Mouse (Mus musculus) monocyte, adult 2 months (primary cell): ENCODE results near the gene Usp53.
A peak's percentile ranks its signal among the peaks of the same experiment; 100 is the strongest.
"Not testable (repeated sequence)": the region's sequence is repeated elsewhere in the genome, so short reads cannot be mapped to it uniquely, and the experiment has no call there.

Experiments
- DNase-seq, 2 experiments: peaks; one replicate each; pipeline ENCODE4 v3.0.0; 2022; ENCODE audit warnings: low spot score in 2 of 2, low read depth in 1 of 2

The Usp53 gene

DNA sequence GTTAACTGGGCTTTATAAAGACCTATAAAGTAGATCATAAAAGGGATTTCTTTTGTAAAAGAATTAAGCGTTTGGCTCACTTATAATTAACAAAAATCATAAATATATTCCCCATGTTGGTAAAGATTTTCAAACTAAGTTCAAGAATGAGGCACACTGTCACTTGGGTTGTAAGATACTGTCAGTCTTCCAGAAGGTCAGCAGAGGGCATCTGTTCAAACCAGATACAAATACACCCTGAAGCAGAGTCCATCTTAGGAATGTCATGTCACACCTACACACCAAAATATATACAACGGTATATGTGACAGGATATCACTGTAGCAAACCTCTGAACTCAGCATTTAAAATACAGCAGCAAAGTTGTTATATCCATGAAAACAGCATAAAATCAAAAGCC, 34.2 kb downstream of the Usp53 start:
- DNase-seq = no peak

- no peak for DNase-seq
Measured at GRCm38 (mm10) chr3:122943387-122943890, 40.9 kb downstream of the Usp53 start.

DNA sequence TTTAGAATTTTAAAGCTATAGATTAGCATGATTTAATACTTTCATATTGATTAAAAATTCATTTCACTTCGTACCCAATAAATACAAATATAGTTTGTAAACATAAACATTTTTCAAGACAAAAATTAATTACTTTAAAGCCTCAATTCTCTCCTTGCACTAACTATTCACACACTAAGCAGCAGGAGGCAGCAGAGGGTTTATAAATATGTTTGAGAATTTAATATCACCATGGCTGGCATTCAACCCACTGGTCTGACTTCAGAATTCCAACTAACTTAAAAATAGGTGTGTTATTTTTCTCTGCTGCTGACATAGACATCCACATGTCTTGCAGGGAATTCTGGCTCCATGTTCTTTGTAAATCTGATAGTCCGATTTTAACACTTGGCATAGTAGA, 45.1 kb downstream of the Usp53 start:
- no peak for DNase-seq

DNA sequence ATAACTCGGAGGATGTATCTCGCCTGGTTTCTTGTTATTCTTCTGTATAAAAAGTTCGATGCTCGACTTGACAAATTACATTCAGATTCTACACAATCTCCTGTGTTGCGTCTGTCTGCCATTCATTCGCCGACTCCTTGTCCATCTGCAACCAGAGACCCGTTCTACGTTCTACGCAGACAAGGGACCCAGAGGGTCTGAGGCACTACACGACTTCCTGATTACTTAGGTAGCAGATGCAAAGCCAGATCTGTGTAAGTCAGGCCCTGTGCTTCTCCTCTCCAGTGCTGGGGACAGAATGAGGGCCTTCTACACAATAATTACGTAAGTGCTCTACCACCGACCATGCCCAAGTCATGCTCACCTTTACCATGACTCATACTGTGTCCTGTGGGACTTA, 47.1 kb downstream of the Usp53 start:
- DNase-seq = not testable (repeated sequence)

- no peak for DNase-seq
Measured at GRCm38 (mm10) chr3:122932466-122932865, 51.8 kb downstream of the Usp53 start.

DNA sequence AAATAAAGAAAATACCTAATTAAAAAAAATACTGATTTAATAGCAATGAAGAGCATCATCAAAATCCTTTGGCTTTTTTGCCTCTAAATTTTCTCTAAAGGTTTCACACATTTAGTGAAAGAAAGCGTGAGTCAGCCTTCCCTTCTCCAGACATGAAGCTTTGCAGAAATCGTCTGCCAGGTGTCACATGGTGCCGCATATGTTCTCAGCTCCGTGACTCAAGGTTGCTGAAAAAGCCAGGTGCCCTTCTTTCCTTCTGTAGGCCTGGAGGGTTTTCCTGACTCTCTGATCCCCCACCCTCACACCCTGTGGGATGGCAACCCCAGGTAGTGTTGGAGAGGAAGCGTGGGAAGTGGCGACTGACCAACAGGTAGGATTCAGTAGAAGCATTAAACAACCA, 54.6 kb downstream of the Usp53 start:
- DNase-seq = no peak

DNA sequence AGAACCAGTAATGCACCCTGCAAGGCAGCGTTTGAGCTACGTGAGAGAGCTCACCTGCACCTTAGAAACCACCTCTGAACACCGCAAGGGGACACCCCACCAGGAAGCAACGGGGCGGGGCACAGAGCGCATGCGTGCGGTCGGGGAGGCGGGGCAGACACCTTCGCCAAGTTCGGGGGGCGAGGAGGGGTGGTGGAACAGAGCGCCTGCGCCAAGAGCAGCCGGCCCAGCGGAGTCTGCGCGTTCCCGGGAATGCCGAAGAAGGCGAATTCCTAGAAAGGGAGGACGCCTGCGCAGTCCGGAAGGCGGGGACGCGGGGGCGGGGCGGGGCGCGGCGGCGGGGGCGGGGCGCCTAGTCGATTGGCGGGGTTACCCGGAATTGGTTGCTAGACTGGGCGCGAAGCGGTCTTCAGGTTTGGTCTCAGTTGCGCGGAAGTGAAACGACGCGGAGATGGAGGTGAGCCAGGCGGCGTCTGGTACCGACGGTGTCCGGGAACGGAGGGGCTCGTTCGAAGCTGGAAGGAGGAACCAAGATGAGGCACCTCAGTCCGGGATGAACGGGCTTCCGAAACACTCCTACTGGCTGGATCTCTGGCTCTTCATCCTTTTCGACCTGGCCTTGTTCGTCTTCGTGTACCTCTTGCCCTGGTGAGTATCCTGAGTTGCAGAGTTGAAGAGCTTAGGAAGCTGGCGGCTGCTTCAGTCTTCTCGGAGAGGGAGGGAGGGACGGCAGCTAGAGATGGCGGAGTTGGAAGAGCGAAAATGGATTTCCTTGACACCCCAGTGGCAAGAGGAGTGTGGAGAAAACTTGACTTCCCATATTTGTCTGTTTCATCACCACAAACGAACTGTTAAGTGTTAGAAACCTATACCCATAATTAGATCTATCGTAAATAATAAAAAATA, 60.0 kb downstream of the Usp53 start, which contains the start of gene 1810037I17Rik:
Gene 1810037I17Rik, plus strand, starts transcription at position 195 of the 906 bp plus-strand sequence.
- peak; percentile 38 to 57 for DNase-seq

DNA sequence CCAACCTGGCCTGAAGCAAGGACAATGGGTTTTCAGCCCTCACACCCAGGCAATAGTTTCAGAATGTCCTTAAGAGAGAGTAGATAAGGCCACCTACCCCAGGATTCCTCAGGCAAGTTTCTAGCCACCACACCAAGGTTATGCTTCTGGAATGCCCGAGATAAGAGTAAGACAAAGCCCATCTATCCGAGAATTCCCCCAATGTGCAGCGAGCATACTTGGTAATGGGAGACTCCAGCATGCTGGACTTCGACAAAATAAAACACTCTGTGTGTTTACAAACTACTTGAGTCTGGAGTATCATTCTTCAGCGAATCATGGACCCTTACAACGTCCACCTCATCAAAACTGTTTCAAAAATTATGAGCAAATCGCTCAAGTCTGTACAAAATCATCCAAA, 61.2 kb downstream of the Usp53 start:
- DNase-seq = no peak

GRCm38 (mm10) chr3:122921676-122922527, 62.4 kb downstream of the Usp53 start:
- DNase-seq = no peak

DNA sequence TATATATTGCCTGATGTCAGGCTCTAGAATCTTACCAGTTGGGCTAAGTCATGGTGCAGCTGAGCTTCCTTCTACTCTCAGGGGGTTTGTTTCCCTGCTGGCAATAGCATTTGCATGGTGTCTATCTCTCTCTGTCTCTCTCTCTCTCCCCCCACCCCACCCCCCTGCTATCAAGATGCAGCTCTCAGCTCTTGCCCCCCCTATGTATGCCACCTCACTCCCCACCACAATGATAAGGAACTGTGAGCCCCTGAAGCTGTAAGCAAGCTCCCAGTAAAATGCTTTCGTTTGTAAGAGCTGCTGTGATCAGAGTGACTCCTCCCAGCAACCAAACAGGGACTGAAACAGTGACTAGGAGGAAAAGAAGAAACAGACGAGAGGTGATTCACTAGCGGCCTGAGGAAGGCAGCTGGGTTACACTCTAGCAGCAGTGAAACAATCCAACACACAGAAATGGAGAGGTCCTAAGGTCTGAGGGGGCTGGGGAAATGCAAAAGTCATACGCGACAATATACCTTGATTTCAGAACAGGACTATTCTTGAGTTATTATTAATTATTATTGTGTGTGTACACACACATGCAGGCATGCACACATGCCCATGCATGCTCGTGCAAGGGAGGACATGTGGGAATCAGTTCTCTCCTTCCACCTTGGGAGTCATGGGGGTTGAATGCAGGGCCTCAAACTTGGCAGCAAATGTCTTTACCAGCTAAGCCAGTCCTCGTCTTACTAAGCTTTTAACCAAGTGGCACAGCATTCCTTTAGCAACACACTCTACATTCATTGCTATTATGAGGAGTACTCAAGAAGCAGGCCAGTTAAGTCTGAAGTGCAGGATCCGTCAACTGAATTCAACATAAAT, 63.5 kb downstream of the Usp53 start:
- DNase-seq = no peak

DNA sequence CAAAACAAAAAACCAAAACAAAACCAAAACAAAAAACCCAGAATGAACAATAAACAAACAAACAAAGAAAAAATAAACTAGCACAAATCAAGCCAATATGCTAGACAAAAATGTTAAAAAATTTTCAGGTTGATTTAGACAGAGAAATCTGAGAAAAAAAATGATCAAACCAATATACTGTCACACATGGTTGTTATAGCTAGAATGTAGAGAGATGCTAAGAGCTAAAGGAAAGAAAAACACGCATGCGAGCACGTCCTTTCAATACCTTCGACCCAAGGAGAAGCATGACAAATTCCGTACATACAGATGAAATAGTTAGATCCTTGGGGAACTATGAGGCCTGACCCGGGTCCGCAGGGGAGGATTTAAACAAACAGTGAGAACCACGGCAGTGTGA, 65.0 kb downstream of the Usp53 start, which contains the start of gene Gm10959:
Gene Gm10959, minus strand, starts transcription at position 101 of the 400 bp plus-strand sequence.
- no peak for DNase-seq

DNA sequence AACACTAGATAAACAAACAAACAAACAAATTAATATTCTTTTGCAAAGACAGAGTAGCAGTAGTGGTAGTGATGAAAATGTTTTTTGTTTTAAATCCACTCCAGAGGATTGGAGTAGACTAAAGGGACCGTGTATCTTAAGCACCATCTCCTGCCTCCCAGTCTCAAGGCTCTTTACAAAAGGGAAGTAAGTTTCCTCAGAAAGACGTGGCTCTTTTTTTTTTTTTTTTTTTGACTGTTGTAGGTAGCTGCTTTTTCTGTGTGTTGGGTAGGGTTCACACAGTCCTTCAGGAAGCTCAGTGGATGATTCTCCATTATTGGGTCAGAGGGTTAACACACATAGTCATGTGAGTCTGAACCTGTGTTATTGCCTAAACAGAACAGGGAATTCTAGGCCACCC, 65.6 kb downstream of the Usp53 start:
- no peak for DNase-seq

DNA sequence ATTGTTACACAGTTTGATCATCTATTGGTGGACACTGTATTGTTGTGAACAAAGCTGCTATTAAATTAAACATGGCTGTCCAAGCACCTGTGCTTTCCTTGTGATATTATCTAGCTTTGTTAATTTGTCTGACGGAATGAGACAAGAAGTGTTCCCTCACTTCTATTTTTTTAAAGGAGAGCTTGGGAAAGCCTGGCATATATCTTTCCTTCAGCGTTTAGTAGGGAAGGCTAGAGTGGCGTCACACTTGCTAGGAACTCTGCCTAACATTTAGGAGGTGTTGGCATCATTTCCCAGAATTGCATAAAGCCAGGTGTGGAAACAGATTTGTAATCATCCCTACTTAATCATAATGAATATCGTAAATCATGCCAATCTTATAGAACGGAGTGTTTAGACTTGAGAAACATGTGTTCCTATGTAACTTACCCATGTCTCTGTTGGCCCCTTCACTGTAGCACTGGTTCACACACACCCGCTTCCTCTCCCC, 68.1 kb downstream of the Usp53 start:
- DNase-seq = no peak

DNA sequence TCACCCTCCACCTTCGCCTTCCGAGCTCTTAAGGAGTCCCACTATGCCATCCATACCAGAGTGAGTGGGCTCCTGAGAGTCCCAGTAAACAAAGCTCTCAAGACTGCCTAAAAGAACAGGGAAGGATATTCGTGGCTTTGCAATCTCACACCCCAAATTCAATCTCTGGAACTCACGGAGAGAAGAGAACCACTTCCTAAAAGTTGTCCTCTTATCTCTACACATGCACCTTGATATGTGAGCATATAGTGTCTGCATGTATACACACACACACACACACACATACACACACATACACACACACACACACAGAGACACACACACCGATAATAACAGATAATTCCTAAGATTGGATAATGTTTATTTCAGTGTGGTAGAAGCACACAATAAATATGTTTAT, 68.8 kb downstream of the Usp53 start:
- DNase-seq = no peak

- no peak for DNase-seq
Measured at GRCm38 (mm10) chr3:122907841-122908240, 76.5 kb downstream of the Usp53 start.

- no peak for DNase-seq
Measured at GRCm38 (mm10) chr3:122903746-122904433, 80.4 kb downstream of the Usp53 start.

GRCm38 (mm10) chr3:122898254-122898653, 86.1 kb downstream of the Usp53 start:
- no peak for DNase-seq

- no peak for DNase-seq
Measured at GRCm38 (mm10) chr3:122895189-122895731, 89.0 kb downstream of the Usp53 start.

- DNase-seq = no peak
Measured at GRCm38 (mm10) chr3:122894772-122895171, 89.5 kb downstream of the Usp53 start, which contains the start of gene Fabp2. Gene Fabp2, plus strand, starts transcription at chr3:122895072.
